Mouse (Mus musculus): ENCODE measurements around the gene Krt34. TPM values are rescaled to one million over a fixed set of nuclear protein-coding genes. Genes with fewer than 3 reads are reported as not detected.

Krt34 gene
- polyA plus RNA-seq, 1 experiment from 2014 or later = not detected

DNA sequence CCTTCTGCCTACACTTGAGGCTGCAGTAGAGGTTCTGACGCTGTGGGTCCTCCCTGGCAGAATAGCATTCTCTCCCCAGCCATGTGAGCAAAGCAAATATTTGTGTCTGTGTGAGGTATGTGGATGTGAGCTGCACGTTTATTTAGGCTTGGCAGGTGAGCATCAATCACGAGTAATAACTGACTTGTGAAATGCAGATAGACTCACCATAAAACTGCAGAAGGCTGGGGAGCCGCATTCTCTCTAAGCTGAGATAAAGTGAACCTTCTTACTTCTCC, 47.0 kb downstream of the Krt34 start:
- H3K4me3 ChIP-seq = no peak overlapping the region
- H3K27ac ChIP-seq = no peak overlapping the region
- H3K4me2 ChIP-seq = no peak overlapping the region
- no peaks in the 10 kb centered on the region for H3K36me3 ChIP-seq
- H3K4me1 ChIP-seq (replicated peaks) = no peaks in the 10 kb centered on the region
- H3K9me3 ChIP-seq (replicated peaks) = no peaks in the 10 kb centered on the region
- WGBS = 61% methylated on average over 4 of the region's 4 CpGs
- no peak overlapping the region for H3K9ac ChIP-seq
- peaks cover 40% of the 10 kb centered on the region for H3K27me3 ChIP-seq
- ATAC-seq (replicated peaks; ENCODE audit: insufficient number of reproducible peaks, insufficient read depth, low FRiP score, low read depth) = no peak

DNA sequence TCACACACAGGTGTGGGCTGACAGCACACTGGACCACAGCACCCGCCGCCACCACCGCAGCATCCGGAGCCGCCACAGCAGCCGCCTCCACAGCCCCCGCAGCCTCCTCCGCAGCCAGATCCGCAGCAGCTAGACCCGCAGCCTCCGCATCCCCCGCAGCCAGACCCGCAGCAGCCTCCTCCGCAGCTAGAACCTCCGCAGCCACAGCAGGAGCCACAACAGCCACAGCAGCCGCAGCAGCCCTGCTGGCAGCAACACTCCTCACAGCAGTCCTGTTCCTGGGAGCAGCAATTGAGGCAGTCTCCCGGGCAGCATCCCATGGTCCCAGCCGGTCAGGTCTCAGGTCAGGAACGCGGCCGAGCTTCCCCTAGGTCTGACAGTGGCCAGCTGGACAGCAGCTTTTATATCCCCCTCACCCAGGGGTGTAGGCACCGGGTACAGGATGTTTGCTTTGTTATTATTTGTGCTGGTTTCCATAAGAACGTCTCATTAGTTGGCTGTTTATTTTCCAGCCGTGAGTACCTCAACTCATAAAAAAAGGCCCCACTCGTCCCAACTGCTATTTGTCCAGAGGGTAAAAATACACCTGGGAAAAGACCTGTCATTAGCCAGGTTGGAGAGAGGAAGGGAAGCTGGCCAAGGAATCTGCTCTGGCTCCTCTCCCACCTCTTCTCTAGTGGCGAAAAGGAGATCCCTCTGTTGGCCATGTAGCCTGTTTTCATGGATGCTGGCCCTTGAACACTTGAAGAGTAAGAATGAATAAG, 47.6 kb downstream of the Krt34 start, which contains the start of gene Krtap17-1:
Gene Krtap17-1, minus strand, starts transcription at position 375 of the 764 bp plus-strand sequence.
- Histone ChIP-seq H3K36me3 (no peaks in the 10 kb centered on the region), H3K27me3 (peaks cover 40% of the 10 kb centered on the region), H3K9me3 (replicated peaks) (no peaks in the 10 kb centered on the region), H3K4me2 (0 out of 2 replicates have a peak within 1 kb of the TSS, but pooled peaks have one; percentile 6), H3K4me1 (replicated peaks) (no peaks in the 10 kb centered on the region), H3K27ac (no peak within 1 kb of the TSS), H3K9ac (no peak within 1 kb of the TSS), H3K4me3 (no peak within 1 kb of the TSS)
- WGBS = 20% methylated on average over 26 of the region's 26 CpGs
- ATAC-seq (replicated peaks; ENCODE audit: insufficient number of reproducible peaks, insufficient read depth, low FRiP score, low read depth) = no peak

DNA sequence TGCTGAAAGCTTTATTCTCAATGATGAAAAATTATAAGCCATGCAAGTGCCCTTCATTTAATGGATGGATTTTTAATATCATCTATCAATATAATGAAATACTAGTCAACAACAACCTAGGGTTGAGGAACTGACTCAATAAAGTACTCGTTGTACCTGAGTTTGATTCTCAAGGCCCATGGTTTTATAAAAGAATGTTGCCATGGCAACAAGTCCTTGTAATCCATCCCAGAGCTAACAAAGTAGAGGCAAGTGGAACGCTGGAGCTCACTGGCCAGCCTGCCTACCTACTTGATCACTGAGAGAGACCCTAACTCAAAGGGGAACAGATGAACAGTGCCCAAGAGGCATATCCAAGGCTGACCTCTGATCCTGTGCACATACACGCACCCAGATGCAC, 50.8 kb downstream of the Krt34 start:
- Histone ChIP-seq H3K27ac (no peak overlapping the region), H3K27me3 (peaks cover 36% of the 10 kb centered on the region), H3K4me1 (replicated peaks) (no peaks in the 10 kb centered on the region), H3K9ac (no peak overlapping the region), H3K36me3 (no peaks in the 10 kb centered on the region), H3K4me3 (no peak overlapping the region), H3K4me2 (no peak overlapping the region), H3K9me3 (replicated peaks) (no peaks in the 10 kb centered on the region)
- ATAC-seq (replicated peaks; ENCODE audit: insufficient number of reproducible peaks, insufficient read depth, low FRiP score, low read depth) = no peak
- WGBS = 83% methylated on average over 3 of the region's 3 CpGs

DNA sequence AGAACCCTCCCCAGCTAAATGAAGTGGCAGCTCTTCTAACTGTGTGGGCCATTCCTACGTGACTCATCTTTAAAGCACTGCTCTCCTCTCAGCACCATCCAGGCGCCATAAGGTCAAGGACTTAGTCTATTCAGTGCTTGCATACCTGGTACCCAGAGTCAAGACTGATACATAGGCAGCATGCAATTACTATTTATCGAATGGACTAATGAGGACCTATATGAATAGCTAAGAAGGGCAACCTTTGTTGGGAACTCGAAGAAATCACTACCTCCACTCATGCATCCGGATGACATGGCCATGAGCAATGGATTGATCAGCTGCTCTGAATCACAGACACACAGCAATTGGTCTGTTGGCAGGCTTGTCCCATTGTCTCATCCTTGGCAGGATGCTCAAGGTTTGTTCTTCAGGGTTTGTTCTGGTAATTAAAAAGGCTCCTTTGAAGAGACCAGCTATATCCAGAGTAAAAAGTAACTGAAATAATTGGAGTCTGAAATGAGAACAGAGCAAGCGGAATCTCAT, 51.4 kb downstream of the Krt34 start:
- Histone ChIP-seq H3K9ac (no peak overlapping the region), H3K4me1 (replicated peaks) (no peaks in the 10 kb centered on the region), H3K27ac (no peak overlapping the region), H3K9me3 (replicated peaks) (no peaks in the 10 kb centered on the region), H3K27me3 (peaks cover 34% of the 10 kb centered on the region), H3K36me3 (no peaks in the 10 kb centered on the region), H3K4me2 (no peak overlapping the region), H3K4me3 (no peak overlapping the region)
- 68% methylated on average over 6 of the region's 6 CpGs for WGBS
- ATAC-seq (replicated peaks; ENCODE audit: insufficient number of reproducible peaks, insufficient read depth, low FRiP score, low read depth) = no peak

DNA sequence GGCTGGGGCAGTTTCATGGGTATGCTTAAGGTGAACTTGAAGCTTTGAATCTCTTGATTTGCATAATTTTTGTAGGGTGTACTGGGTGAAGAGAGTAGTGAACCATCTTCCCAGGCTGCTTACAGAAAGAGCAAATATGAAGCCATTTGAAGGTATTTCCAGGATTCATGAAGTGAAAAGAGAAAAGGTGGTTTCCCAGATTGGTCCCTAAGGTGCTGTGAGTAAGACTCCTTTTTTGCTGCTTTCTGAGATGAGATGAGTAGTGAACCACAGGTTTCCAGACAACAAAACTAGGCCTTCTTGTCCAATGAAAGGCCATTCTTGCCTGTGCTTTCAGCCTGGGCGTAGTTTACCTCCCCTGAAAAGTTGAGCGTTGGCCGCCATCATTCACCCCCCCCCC, 52.8 kb downstream of the Krt34 start:
- H3K9me3 ChIP-seq (replicated peaks) = no peaks in the 10 kb centered on the region
- WGBS = 86% methylated on average over 3 of the region's 3 CpGs
- no peak overlapping the region for H3K27ac ChIP-seq
- no peaks in the 10 kb centered on the region for H3K36me3 ChIP-seq
- H3K4me1 ChIP-seq (replicated peaks) = no peaks in the 10 kb centered on the region
- no peak overlapping the region for H3K4me3 ChIP-seq
- H3K9ac ChIP-seq = no peak overlapping the region
- peaks cover 28% of the 10 kb centered on the region for H3K27me3 ChIP-seq
- no peak overlapping the region for H3K4me2 ChIP-seq
- no peak for ATAC-seq (replicated peaks; ENCODE audit: insufficient number of reproducible peaks, insufficient read depth, low FRiP score, low read depth)

Other genes starting within 250 kb of the Krt34 start
- gene Gm11596, start 248.1 kb downstream of the Krt34 start, polyA plus RNA-seq (2015; fragmentation: Nextera tagmentation; extraction: Ambion mirVana) = not detected in 2 replicates
- not detected in 2 replicates for gene Gm11569, start 242.6 kb downstream of the Krt34 start, polyA plus RNA-seq (2015; fragmentation: Nextera tagmentation; extraction: Ambion mirVana)
- not detected in 2 replicates for gene Gm11554, start 237.1 kb downstream of the Krt34 start, polyA plus RNA-seq (2015; fragmentation: Nextera tagmentation; extraction: Ambion mirVana)
- gene Krtap4-13, start 231.7 kb downstream of the Krt34 start, polyA plus RNA-seq (2015; fragmentation: Nextera tagmentation; extraction: Ambion mirVana) = not detected in 2 replicates
- not detected in 2 replicates for gene Gm11564, start 225.9 kb downstream of the Krt34 start, polyA plus RNA-seq (2015; fragmentation: Nextera tagmentation; extraction: Ambion mirVana)
- gene 2300003K06Rik, start 203.5 kb downstream of the Krt34 start, polyA plus RNA-seq (2015; fragmentation: Nextera tagmentation; extraction: Ambion mirVana) = not detected in 2 replicates
- gene Krtap4-16, start 189.9 kb downstream of the Krt34 start, polyA plus RNA-seq (2015; fragmentation: Nextera tagmentation; extraction: Ambion mirVana) = not detected in 2 replicates
- not detected in 2 replicates for gene Gm11568, start 183.6 kb downstream of the Krt34 start, polyA plus RNA-seq (2015; fragmentation: Nextera tagmentation; extraction: Ambion mirVana)
- not detected in 2 replicates for gene Gm11559, start 177.1 kb downstream of the Krt34 start, polyA plus RNA-seq (2015; fragmentation: Nextera tagmentation; extraction: Ambion mirVana)
- not detected in 2 replicates for gene Krtap9-1, start 168.2 kb downstream of the Krt34 start, polyA plus RNA-seq (2015; fragmentation: Nextera tagmentation; extraction: Ambion mirVana)
- gene Gm11567, start 162.4 kb downstream of the Krt34 start, polyA plus RNA-seq (2015; fragmentation: Nextera tagmentation; extraction: Ambion mirVana) = not detected in 2 replicates
- gene Krtap31-1, start 133.6 kb downstream of the Krt34 start, polyA plus RNA-seq (2015; fragmentation: Nextera tagmentation; extraction: Ambion mirVana) = not detected in 2 replicates
- not detected in 2 replicates for gene Gm11565, start 126.8 kb downstream of the Krt34 start, polyA plus RNA-seq (2015; fragmentation: Nextera tagmentation; extraction: Ambion mirVana)
- gene Krtap31-2, start 105.3 kb downstream of the Krt34 start, polyA plus RNA-seq (2015; fragmentation: Nextera tagmentation; extraction: Ambion mirVana) = not detected in 2 replicates
- gene Krtap9-5, start 93.1 kb downstream of the Krt34 start, polyA plus RNA-seq (2015; fragmentation: Nextera tagmentation; extraction: Ambion mirVana) = not detected in 2 replicates
- gene Krtap29-1, start 62.5 kb downstream of the Krt34 start, polyA plus RNA-seq (2015; fragmentation: Nextera tagmentation; extraction: Ambion mirVana) = not detected in 2 replicates
- gene Krtap16-1, start 55.0 kb downstream of the Krt34 start, polyA plus RNA-seq (2015; fragmentation: Nextera tagmentation; extraction: Ambion mirVana) = not detected in 2 replicates
- 0.76 TPM in 1 of 2 replicates, not detected in the other for gene Krtap17-1, start 47.6 kb downstream of the Krt34 start, polyA plus RNA-seq (2015; fragmentation: Nextera tagmentation; extraction: Ambion mirVana)
- not detected in 2 replicates for gene Krt33a, start 25.3 kb downstream of the Krt34 start, polyA plus RNA-seq (2015; fragmentation: Nextera tagmentation; extraction: Ambion mirVana)
- gene Krt33b, start 11.7 kb downstream of the Krt34 start, polyA plus RNA-seq (2015; fragmentation: Nextera tagmentation; extraction: Ambion mirVana) = 0.09 TPM in 1 of 2 replicates, not detected in the other
- not detected in 2 replicates for gene Krt31, start 9.0 kb upstream of the Krt34 start, polyA plus RNA-seq (2015; fragmentation: Nextera tagmentation; extraction: Ambion mirVana)
- gene Krt32, start 46.7 kb upstream of the Krt34 start, polyA plus RNA-seq (2015; fragmentation: Nextera tagmentation; extraction: Ambion mirVana) = not detected in 2 replicates
- not detected in 2 replicates for gene Krt35, start 54.7 kb upstream of the Krt34 start, polyA plus RNA-seq (2015; fragmentation: Nextera tagmentation; extraction: Ambion mirVana)
- gene Krt36, start 64.1 kb upstream of the Krt34 start, polyA plus RNA-seq (2015; fragmentation: Nextera tagmentation; extraction: Ambion mirVana) = 0.10 TPM in 1 of 2 replicates, not detected in the other
- gene Krt13, start 80.0 kb upstream of the Krt34 start, polyA plus RNA-seq (2015; fragmentation: Nextera tagmentation; extraction: Ambion mirVana) = 0.45 and 0.62 TPM in 2 replicates
- gene Krt15, start 94.4 kb upstream of the Krt34 start, polyA plus RNA-seq (2015; fragmentation: Nextera tagmentation; extraction: Ambion mirVana) = 4.2 and 20.2 TPM in 2 replicates
- gene Krt19, start 107.1 kb upstream of the Krt34 start, polyA plus RNA-seq (2015; fragmentation: Nextera tagmentation; extraction: Ambion mirVana) = 42.6 and 82.2 TPM in 2 replicates
- gene Krt9, start 151.7 kb upstream of the Krt34 start, polyA plus RNA-seq (2015; fragmentation: Nextera tagmentation; extraction: Ambion mirVana) = not detected in 2 replicates
- 3.0 and 4.8 TPM in 2 replicates for gene Krt14, start 166.0 kb upstream of the Krt34 start, polyA plus RNA-seq (2015; fragmentation: Nextera tagmentation; extraction: Ambion mirVana)
- gene Krt16, start 207.3 kb upstream of the Krt34 start, polyA plus RNA-seq (2015; fragmentation: Nextera tagmentation; extraction: Ambion mirVana) = 0.27 TPM in 1 of 2 replicates, not detected in the other
- 5.2 and 42.7 TPM in 2 replicates for gene Krt17, start 219.5 kb upstream of the Krt34 start, polyA plus RNA-seq (2015; fragmentation: Nextera tagmentation; extraction: Ambion mirVana)
- not detected in 2 replicates for gene Krt42, start 228.3 kb upstream of the Krt34 start, polyA plus RNA-seq (2015; fragmentation: Nextera tagmentation; extraction: Ambion mirVana)

Data from heart, embryonic 15.5 days (tissue).